Mouse (Mus musculus) testis, adult 2 months (tissue): ENCODE measurements around the gene Agbl2.

Experiments
- CTCF ChIP-seq: fragments of 200-500 bp; IDR thresholded peaks from 2 replicates; pipeline ENCODE4 v1.5.1; 2012; ENCODE audit warnings: low read depth, mild to moderate bottlenecking, inconsistent platforms, low read length, moderate library complexity; ENCODE audit not compliant: control insufficient read depth, insufficient read depth, insufficient replicate concordance
- POLR2A ChIP-seq: fragments of 200-500 bp; IDR thresholded peaks from 2 replicates; pipeline ENCODE4 v1.6.1; 2012; ENCODE audit warnings: low read depth, mild to moderate bottlenecking, inconsistent platforms, low read length, moderate library complexity; ENCODE audit not compliant: control insufficient read depth

GRCm38 (mm10) chr2:90850401-90850800, 67.9 kb downstream of the Agbl2 start:
- TF ChIP-seq CTCF (no peak), POLR2A (no peak)
